Mouse (Mus musculus) CD4-positive, CD25-positive, alpha-beta regulatory T cell, adult 9 weeks (primary cell): ENCODE results near the gene Cnn1. TPM values are rescaled to one million over a fixed set of nuclear protein-coding genes. Genes with fewer than 3 reads are reported as not detected.

Experiments used
- polyA plus RNA-seq: library from polyadenylated mRNA; unstranded; fragments of 100-300 nt; shearing (Covaris generic); gene quantifications from one replicate; pipeline ENCODE4 v1.2.1, GENCODE M21; 2017

The Cnn1 gene
- not detected for polyA plus RNA-seq

DNA sequence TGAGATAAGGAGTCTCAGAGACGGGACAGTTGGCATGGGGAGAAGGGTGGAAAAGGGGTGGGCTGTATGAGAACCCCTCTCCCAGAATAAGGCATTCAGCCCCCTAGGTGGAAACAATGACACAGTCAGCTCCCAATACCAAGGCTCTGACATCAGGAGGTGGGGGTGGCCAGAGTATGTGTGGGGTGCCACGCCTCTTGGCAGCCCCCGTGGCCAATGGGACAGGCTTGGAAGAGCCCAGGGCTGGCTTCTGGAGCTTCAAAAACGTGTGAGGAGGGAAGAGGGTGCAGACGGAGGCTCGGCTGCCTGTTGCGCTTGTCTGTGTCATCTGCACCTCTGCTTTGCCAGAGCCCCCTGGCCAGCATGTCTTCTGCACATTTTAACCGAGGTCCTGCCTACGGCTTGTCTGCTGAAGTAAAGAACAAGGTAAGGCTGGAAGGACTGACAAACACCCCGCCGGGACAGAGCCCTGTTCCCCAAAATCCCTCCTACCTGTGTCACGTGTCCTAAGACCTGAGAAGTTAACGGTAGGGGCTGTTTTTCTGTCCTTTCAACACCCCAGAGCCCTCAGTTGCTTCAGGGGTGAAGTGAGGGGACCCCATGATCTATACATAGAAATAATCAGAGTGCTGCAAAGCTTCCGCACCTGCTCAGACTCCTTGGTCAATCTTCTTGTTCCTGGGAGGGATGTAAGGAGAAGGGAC is at the start of gene Cnn1:
Gene Cnn1, plus strand, starts transcription at position 224 of the 704 bp plus-strand sequence.

DNA sequence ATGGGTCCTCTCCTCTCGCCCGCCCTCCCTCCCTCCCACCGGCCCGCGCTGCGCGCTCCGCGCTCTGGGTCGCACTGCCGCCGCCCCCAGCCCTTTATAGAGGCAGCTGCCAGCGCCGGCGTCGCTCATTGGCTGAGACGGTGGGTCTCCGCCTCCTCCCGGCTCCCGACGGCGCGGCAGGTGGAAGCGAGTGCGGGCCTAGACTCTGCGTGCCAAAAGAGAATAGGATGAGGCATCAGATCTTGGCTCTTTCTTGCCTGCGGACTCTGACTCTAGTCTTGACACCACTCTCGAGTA is 47.1 kb upstream of the Cnn1 start, which contains the start of gene Elavl3:
Gene Elavl3, minus strand, starts transcription at position 66 of the 297 bp plus-strand sequence.

DNA sequence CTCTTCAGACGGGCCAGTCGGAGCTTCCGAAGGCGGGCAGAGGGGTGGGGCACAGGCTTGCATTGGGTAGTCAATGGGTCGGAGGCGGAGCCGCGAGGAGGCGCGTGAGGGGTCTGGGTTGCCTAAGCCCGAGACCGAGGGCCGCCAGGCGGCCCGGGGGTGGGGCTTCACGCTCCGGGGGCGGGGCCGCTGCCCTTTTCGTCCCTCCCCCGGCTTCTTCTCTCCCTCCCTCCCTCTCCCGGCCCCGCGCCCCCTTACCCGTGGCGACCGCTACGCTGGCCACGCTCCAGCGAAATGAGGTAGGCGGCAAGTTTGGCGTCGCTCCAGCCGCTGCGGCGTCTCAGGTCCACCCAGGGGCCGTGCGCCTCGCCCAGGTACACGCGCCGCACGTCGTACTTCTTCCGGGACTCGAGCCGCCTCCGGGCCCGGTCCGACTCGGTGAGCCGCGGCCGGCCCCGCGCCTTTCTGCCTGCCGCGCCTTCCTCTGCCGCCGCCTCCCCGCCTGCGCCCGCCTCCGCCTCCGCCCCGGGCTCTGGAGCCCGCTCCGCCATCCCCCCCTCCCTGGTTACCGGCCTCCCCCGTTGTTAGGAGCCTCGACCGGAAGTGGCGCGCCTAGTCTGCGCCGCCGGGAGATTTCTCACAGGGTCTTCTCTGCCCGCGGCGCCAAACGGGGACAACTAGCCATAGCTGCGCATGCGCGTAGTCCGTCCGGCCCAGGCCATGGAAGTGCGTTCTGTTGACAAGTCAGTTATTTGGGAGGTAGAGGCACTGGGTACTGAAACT is 28.0 kb upstream of the Cnn1 start, which contains the start of the genes Gm49318 and Zfp653:
Gene Gm49318, minus strand, starts transcription at position 469 of the 783 bp plus-strand sequence.
Gene Zfp653, minus strand, starts transcription at position 586 of the 783 bp plus-strand sequence.

DNA sequence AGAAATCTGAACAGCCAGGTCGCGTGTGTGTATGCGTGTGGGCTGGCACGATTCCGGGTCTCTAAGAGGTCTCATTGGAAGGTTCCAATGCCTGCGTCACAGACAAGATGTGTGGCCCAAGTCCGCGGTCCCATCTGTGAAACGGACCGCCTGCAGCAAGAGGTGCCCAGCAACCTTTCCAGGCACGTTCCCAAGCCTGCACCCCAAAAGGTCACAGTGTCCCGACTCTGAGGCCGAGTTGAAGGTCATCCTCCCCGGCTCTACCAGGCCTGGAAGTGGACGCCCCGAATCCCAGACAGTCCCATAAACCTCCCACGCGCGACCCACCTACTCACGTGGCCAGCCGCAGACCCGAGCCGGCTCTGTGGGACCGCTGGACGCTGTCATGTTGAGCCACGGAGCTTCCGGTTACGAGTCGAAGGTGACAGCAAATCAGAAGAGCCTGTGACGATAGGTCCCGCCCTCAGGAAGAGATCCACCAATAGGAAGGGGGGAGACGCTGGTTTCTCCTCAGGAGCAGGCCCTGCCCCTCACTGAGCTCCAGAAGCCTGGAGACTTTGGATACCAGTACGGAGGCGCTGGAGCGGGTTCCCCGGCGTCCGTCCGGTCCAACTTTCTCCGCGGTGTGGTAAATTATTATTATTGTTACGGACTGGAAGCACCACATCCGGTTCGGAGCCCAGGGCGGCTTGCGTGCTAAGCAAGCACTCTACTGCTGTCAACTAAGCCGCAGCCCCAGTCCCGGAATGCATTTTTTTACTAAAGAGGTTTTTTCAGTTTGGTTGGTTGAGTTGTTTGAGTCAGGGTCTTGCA is 13.8 kb upstream of the Cnn1 start, which contains the start of gene Ecsit:
Gene Ecsit, minus strand, starts transcription at position 417 of the 813 bp plus-strand sequence.

DNA sequence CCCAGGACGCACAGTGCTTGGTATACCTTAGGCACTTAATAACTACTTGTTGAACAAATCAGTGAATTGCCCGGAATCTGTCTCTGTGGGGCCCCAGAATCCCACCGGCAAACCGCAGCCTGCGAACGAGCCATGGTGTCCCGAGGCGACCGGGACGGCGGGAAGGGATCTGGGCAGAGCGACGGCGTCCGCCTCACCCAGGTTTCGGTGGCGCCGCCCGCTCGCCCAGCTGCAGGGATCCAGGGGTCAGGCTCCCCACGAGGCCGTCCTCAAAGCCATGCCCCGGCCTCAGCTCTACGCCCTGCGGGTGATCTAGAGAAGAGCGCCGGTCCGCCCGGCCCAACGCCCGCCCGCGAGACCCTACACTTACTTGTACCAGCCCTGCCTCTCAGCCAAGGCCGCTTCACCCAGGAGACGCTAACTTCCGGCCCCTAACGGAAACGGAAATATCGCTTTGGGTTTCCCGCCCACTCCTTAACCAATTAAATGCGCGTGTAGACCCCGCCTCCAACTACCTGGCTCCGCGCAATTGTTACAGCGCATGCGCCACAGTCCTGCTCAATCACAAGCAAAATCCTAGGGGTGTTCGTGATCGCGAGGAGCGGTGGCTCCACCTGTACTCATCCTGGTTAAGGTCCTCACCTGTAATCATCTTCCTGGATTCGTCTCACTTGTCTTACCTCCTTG is 17.9 kb downstream of the Cnn1 start, which contains the start of gene Elof1:
Gene Elof1, minus strand, starts transcription at position 433 of the 687 bp plus-strand sequence.

DNA sequence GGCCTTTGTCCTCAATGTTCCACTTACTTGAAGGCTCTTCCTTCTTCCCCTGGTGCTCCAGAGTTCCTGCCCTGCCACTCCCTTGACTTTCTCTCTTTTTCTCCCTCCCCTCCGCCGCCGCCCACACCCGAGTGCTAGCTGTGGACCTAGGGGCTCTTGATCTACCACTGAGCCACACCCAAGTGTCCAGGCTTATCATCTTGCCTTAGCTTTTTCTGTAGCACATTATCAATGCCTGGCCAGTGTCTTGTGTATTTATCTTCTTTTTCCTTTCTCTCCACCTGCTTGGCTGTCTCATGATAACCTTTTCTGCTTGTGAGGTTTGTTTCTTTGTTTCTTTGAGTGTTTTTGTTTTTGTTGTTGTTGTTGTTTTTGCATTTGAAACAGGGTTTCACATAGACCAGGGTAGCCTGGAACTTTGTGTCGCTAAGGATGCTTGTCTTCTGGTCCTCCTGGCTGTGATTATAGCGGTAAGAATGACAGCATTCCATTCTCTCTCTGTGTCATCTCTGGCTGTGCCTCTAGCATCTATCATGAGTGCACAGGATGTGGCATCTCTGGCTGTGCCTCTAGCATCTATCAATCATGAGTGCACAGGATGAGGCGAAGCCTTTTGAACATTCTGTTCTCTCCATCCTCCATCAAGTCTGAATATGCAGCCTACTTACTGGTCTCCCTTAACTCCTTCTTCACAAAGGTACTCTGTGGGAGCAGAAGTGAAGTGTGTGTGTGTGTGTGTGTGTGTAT is 36.8 kb downstream of the Cnn1 start, which contains the start of gene Acp5:
Gene Acp5, minus strand, starts transcription at position 68 of the 747 bp plus-strand sequence.

DNA sequence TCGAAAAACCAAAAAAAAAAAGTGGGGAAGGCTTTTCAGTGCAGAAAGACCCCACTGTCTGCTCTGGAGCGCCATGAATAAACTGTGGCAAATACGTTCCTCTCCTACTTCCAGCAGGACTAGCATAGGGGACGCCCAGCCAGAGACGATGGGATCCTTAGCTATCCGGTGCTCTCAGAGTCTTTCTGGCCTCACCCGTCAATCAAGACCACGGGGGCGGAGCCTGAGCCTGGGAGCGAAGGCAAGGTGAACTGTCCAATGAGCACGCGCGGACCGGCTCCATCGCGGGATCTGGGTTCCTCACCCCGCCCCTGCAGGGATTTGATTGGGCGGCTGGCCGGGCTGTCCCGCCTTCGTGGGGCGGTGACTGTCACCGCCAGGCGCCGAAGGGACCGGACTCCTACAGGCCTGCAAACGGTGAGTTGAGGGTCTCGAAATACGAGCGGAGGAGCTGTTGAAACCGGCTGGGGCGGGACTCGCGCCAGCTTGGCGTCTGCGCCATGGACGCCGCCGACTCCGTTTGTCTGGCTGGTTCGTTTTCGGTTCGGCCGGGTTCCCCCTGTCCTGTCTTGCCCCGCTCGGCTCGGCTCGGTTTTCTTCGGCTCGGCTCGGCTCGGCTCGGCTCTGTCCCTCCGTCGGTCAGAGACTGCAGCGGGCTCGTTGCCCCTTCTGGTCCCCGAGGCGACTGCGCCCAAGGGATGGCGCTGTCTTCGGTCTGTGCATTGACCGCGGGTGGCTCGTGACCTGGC is 57.7 kb downstream of the Cnn1 start, which contains the start of gene Pigyl:
Gene Pigyl, plus strand, starts transcription at position 350 of the 749 bp plus-strand sequence.

Other genes with a start within 250 kb of the Cnn1 start
- gene Dock6, start 246.6 kb upstream of the Cnn1 start, polyA plus RNA-seq = 3.3 TPM
- gene Rab3d, start 181.0 kb upstream of the Cnn1 start, polyA plus RNA-seq = 13.6 TPM
- 0.25 TPM for gene Ccdc159, start 171.7 kb upstream of the Cnn1 start, polyA plus RNA-seq
- 4.0 TPM for gene Tmem205, start 171.7 kb upstream of the Cnn1 start, polyA plus RNA-seq
- gene Plppr2, start 162.2 kb upstream of the Cnn1 start, polyA plus RNA-seq = 1.1 TPM
- 6.5 TPM for gene Swsap1, start 143.5 kb upstream of the Cnn1 start, polyA plus RNA-seq
- 0.51 TPM for gene Epor, start 135.7 kb upstream of the Cnn1 start, polyA plus RNA-seq
- gene Rgl3, start 109.8 kb upstream of the Cnn1 start, polyA plus RNA-seq = not detected
- gene Ccdc151, start 96.6 kb upstream of the Cnn1 start, polyA plus RNA-seq = not detected
- 101 TPM for gene Prkcsh, start 96.4 kb upstream of the Cnn1 start, polyA plus RNA-seq
- not detected for gene Elavl3, start 47.2 kb upstream of the Cnn1 start, polyA plus RNA-seq
- gene Gm49318, start 28.0 kb upstream of the Cnn1 start, polyA plus RNA-seq = not detected
- 5.5 TPM for gene Zfp653, start 27.8 kb upstream of the Cnn1 start, polyA plus RNA-seq
- gene Ecsit, start 13.8 kb upstream of the Cnn1 start, polyA plus RNA-seq = 58.0 TPM
- 103 TPM for gene Elof1, start 18.0 kb downstream of the Cnn1 start, polyA plus RNA-seq
- gene Acp5, start 36.5 kb downstream of the Cnn1 start, polyA plus RNA-seq = 342 TPM
- gene Pigyl, start 57.6 kb downstream of the Cnn1 start, polyA plus RNA-seq = 54.8 TPM
- gene Zfp872, start 88.9 kb downstream of the Cnn1 start, polyA plus RNA-seq = not detected
- gene Zfp809, start 126.5 kb downstream of the Cnn1 start, polyA plus RNA-seq = 60.9 TPM
- gene Zfp599, start 160.7 kb downstream of the Cnn1 start, polyA plus RNA-seq = 5.9 TPM
- gene Zfp810, start 208.4 kb downstream of the Cnn1 start, polyA plus RNA-seq = 16.1 TPM